Mouse (Mus musculus): ENCODE data around the gene Mst1.

DNA sequence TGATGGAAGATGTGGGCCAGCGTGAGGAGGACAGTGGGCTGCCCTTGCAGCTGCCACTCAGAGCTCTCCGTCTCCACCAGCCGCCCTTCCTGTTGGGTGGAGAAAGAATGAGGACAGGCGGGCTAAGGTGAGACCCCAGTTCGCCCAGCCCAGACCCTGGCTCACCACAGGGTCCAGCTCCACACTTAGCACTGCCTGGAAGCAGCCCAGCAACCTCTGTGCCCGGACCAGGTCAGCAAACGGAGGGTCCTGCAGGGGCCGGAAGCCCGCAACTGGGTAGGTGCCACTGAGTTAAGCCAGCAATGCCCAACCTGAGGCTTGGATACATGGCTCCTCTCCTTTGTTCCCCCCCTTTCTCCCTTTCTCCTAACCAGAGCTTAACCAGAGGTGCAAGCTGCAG lies 11.2 kb upstream of the Mst1 start:
- TF ChIP-seq USF1 (IDR thresholded peaks at IDR 0.05; ENCODE audit: low read depth) (no peak), E2F4 (IDR thresholded peaks at IDR 0.05; ENCODE audit: insufficient read depth) (no peak), POLR2A (IDR thresholded peaks at IDR 0.05; ENCODE audit: insufficient read length, low read depth) (no peak), POLR2AphosphoS2 (IDR thresholded peaks at IDR 0.05; ENCODE audit: insufficient read length, low read depth) (no peak), CEBPB (IDR thresholded peaks at IDR 0.05; ENCODE audit: insufficient read depth, poor library complexity, severe bottlenecking) (no peak), MYOG (IDR thresholded peaks at IDR 0.05; ENCODE audit: control insufficient read depth in 1 of 3, insufficient read depth in 1 of 3, insufficient read length in 2 of 3, low read depth in 2 of 3) (no peak), TCF12 (IDR thresholded peaks at IDR 0.05; ENCODE audit: insufficient read depth, poor library complexity, severe bottlenecking) (no peak), MAX (IDR thresholded peaks at IDR 0.05; ENCODE audit: low read depth) (no peak), MYOD1 (IDR thresholded peaks at IDR 0.05; ENCODE audit: control insufficient read depth in 1 of 3, insufficient read length in 2 of 3, low read depth in 2 of 3) (no peak), REST (IDR thresholded peaks at IDR 0.05; ENCODE audit: insufficient read depth, insufficient read length) (no peak), TCF3 (IDR thresholded peaks at IDR 0.05; ENCODE audit: insufficient read length, low read depth) (no peak)
